Mouse (Mus musculus) right cerebral cortex, postnatal 4 days (tissue): ENCODE measurements at regions not wholly inside any gene's neighbourhood (a gene's known extent, or its start where the extent isn't known, plus 50 kb on each side); places are given as distances from the start of the nearest gene placed in this dataset.

Experiments used
- DNase-seq: peaks from one replicate; pipeline ENCODE4 v3.0.0-alpha.2; 2022

DNA sequence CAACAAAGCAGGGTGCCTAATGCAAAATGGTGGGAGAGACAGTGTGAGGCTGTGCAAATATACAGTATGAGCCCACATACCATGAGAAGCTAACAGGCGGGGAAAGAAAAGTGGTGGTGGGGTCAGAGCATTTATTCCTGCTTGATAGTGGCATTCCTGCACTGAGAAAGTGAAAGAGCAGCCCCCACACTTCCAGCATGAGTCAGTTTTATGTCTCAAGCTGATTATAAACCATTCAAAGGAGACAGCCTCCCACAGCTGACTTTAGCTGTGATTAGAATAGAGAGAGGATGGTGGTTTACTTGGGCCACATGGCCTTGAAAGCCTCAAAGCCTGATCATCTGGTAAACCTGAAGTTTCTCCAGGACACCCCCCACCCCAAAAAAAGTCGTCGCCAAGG is 64.4 kb downstream of the Gm43517 start:
- DNase-seq: no peak

DNA sequence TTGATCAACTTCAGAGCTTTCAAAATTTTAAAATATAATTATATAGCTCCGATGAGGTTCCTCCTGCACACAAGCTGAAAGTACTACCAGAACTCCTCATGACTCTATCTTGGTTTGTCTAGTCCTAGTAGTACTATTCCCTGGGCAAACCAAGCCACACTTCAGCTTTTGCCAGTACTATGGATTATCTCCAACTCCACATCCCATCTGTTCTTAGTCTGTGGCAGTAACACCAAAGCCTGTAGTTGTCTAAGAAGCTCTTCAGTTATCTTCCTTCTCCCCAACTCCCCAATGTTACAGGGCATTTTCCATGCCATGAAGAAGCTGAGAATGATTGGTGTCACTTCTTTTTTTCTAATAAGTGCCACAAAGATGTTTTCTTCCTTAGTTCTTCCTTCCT is 83.1 kb downstream of the Gm43517 start:
- DNase-seq: no peak

DNA sequence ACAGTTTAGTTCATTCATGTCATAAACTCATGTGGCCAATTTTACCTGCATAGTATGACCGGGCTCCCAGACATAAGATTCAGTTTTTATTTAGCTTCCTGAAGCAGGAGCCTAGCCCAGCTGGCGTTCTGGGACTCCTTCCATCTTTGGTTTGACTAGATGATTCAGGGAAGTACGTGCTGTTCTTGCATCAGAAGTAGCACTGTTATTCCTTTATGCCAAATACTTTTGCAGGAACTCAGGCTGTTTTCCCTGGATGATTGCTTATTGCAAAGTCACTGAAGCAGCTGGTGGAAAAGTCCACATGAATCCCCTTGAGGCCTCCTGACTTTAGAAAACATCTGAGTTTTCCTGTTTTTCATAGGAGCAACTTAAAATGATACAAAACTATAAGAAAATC is 88.4 kb downstream of the Gm43517 start:
- peak; percentile 35 for DNase-seq

DNA sequence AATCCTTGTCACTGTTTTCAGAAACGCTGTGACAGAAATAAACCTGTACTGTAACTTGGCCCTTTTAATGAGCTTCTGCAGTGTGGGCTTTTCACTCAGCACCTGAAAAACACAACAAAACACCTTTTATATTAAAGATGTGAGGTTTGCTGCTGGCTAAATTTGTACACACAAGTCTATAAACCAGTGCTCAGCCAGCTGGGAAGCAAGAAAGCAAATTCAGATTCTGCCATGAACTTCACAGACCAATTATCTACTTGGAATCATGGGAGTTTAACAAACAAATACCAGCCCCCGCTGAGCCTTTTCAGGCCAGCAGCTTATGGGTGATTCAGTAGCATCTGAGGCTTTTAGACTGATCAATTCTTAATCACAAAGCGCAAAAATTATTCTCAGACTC is 95.7 kb downstream of the Gm43517 start:
- peak; percentile 7 for DNase-seq

GRCm38 (mm10) chr12:49481151-49481550 is 96.2 kb downstream of the Gm43517 start:
- DNase-seq: peak; percentile 5

- no peak for DNase-seq
These were observed 97.4 kb downstream of the Gm43517 start for GRCm38 (mm10) chr12:49482367-49482766.

GRCm38 (mm10) chr12:49484070-49484770 is 99.2 kb downstream of the Gm43517 start:
- peak; percentile 4 for DNase-seq

GRCm38 (mm10) chr12:49513131-49513530 is 128.2 kb downstream of the Gm43517 start:
- DNase-seq: no peak

GRCm38 (mm10) chr12:49514616-49515015 is 129.6 kb downstream of the Gm43517 start:
- no peak for DNase-seq
